12 mouse cellular contexts compared by ENCODE assay signal in the genomic region with DNA sequence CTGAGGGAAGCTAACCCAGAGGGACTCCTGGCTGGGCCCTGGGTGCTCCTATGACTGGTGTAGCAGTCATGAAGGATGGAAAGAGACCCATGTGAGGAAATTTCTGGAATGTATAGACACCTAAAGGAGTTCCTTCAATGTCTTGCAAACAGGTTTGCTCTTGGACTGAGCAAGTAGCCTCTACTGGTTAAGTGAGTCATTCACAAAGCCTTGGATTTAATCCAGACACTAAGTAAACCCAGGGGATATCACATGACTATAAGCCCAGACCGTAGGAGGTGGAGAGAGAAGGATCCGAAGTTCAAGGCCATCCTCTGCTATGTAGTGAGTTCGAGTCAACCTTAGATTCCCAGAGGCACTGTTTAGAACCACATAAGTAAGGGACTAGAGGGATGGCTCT.
"Had no signal": no experiment of that assay in that cellular context is flagged by ENCODE, and none has a peak within 500 bp of the region (broad histone marks: within the 10 kb centered on the region; RNA-seq: fewer than 3 reads in every experiment).

No protein-coding gene starts in this region.

- H3K27ac ChIP-seq: kidney, postnatal 0 days; limb, embryonic 12.5 days; liver, embryonic 14.5 days; macrophage; midbrain, embryonic 15.5 days; neural tube, embryonic 12.5 days; stomach, postnatal 0 days had no signal

- H3K27me3 ChIP-seq: limb, embryonic 12.5 days; megakaryocyte, embryonic 14.5 days; midbrain, embryonic 15.5 days; neural tube, embryonic 12.5 days had no signal

- H3K9ac ChIP-seq: limb, embryonic 12.5 days; liver, embryonic 14.5 days; lung, embryonic 14.5 days; midbrain, embryonic 15.5 days; neural tube, embryonic 12.5 days had no signal

- H3K4me2 ChIP-seq: limb, embryonic 12.5 days; lung, embryonic 14.5 days; midbrain, embryonic 11.5 days; midbrain, embryonic 15.5 days; neural tube, embryonic 12.5 days had no signal

- H3K36me3 ChIP-seq: limb, embryonic 12.5 days; midbrain, embryonic 15.5 days; neural tube, embryonic 12.5 days had no signal

- ATAC-seq: midbrain, embryonic 15.5 days had no signal

- H3K4me3 ChIP-seq: limb, embryonic 12.5 days; megakaryocyte, embryonic 14.5 days; midbrain, embryonic 15.5 days; neural tube, embryonic 12.5 days had no signal

- DNase-seq: kidney, adult 8-10 months; lung, postnatal 14 days had no signal

- H3K9me3 ChIP-seq: limb, embryonic 12.5 days; megakaryocyte, embryonic 14.5 days; midbrain, embryonic 15.5 days; neural tube, embryonic 12.5 days had no signal

- H3K4me1 ChIP-seq: limb, embryonic 12.5 days; midbrain, embryonic 15.5 days; neural tube, embryonic 12.5 days had no signal
